Mouse (Mus musculus) retina, postnatal 7 days (tissue): ENCODE data around the gene Nr4a1.
A peak's percentile ranks its signal among the peaks of the same experiment; 100 is the strongest.

Source experiments
- DNase-seq: peaks from one replicate; pipeline ENCODE4 v3.0.0-alpha.2; 2012; ENCODE audit warnings: low read depth, low spot score

Gene Nr4a1

DNA sequence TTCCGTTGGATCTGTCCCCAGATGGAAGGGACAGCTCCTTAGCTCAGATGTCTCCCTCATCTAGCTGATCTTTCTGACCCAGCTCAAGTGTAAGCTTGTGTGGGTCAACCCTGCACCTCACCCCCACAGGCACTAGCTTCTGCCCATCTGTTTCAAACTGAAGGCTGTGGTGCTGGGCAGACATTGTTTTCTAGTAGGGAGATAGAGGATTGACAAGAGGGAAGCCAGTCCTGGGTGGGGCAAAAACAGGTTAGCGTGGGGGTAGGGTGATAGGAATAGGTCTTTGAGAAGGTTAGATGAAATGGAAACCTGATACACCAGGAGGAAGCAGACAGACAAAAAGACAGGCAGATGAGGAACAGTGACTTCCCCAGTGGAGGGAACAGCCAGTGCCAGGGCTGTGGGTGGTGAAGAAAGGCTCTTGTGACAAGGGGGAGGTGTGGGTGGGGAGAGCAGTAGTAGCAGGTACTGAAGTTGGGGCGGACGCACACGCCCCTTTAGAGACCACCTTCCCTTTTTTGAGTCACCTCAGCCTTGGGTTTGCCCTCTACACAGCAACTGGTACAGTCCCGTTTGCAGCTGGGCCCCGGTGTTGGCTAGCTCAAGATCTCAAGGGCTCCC, 1.9 kb downstream of the Nr4a1 start:
- no peak for DNase-seq

GRCm38 (mm10) chr15:101256463-101257206, 2.6 kb downstream of the Nr4a1 start:
- DNase-seq: no peak

DNA sequence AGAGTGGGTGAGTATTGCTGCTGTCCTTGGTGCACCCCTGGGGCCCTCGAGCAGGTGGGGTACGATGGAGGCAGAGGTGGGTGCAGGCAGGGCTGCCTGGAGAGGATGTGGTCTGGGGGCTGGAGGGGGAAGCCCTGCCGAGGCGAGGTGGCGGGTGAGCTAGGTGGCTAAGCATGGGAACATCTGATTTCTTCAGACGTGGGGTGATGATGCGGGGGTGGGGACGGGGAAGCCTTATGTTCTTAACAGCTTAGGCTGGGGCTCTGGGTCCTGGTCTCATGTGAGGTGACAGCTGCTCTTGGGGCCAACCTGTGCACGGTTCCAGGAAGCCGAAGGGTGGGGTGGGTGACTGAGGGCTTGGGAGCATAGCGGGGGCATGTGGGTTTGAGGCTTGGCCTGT, 4.4 kb downstream of the Nr4a1 start:
- DNase-seq: peak; percentile 54

DNA sequence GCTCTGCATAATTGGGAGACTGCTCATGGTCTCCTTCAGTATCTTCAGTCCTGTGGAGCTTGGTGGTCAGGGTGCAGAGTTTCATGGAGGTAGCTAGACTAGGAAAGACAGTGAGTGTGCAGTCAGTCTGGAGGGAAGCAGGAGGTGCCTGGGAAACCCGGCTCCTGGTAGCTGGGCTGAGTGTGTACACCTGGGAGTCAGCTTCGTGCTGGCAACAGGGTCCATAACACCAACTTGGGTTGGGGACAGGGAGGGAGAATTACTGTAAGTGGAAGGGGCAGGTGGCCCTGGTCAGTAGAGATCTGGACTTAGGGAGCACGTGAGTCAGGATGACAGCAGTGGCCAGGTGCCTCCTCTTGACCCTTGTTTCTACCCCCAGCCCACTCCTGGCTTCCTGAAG, 5.9 kb downstream of the Nr4a1 start:
- no peak for DNase-seq

GRCm38 (mm10) chr15:101260387-101260786, 6.3 kb downstream of the Nr4a1 start:
- DNase-seq: no peak

DNA sequence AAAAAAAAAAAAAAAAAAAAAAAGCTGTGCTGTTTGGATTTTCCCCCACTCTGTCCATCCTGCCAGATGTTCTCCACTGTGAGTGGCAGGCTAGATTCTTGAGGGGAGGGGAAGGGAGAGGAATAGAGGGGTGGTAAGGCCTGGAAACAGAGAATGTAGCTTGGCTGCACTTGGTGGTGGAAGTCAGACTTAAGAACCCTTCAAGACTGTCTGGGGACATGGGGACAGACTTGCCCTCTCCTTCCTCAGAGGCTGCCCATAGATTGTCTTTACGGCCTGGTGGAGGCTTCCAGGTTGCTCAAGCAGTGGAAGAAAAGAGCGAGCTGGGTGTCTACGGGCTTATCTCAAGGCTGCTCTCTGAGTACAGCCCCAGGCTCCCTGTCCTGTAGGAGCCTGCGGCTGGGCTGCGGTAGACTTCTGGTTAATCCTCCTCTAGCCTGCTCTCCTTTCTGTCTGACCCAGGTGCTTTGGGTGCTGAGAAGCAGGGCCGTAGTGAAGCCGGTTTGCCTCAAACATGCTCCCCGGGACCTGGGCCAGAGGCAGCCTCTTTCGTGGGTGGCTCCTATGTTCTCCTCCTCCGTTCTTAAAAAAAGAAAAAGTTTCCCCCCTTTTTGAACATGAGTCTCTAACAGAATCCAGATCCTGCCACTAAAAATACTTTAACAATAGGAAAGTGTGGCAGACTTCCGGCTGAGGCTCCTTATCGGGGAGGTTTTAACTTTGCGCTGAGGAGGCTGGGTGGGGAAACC, 7.0 kb downstream of the Nr4a1 start:
- no peak for DNase-seq

GRCm38 (mm10) chr15:101262502-101262901, 8.4 kb downstream of the Nr4a1 start:
- DNase-seq: no peak

GRCm38 (mm10) chr15:101266132-101266963, 12.3 kb downstream of the Nr4a1 start:
- peak; percentile 83 for DNase-seq

DNA sequence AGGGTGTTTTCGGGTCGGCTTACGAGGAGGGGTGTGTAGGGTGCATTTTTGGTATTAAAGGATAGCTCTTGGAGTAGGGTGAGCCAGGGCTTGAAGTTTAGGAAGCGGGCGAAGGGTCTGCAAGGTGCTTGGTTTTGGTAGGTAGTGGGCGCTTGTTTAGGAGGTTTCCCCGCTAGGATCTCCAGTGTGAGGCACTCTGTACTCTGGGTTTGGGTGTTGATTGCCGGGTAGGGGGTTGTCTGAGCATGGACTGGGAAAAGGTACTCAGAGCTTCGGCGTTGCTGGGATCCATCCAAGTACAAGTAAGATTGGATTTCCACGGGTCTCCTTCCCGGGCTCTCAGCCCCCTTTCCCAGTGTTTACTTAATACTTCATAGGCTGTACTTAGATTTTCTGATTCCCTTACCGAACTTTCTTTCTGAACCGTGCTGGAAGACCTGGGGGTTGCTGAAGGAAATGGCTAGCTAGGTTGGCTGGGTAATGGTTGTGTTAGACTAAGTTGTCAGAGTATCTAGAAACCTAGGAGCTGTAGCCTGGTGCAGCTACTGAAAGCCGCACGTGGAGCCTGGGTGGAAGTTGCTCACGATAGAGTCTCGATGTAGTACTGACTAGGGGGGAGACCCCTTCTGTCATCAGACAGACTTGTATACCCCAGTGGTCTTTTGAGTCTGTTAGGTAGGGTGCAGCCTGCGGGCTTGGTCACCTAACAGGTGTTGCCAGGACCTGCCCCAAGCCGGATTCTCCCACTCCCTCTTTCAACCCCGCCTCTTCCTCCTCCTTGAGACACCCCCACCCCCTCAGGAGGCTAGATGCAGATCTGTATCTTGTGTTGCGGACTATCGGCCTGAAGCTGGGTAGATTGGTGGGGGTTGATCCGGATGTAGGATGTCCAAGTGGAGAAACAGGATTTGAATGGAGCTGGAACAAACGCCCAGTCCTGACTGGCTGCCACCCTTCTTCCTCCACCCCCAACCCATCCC, 13.3 kb downstream of the Nr4a1 start:
- no peak for DNase-seq

DNA sequence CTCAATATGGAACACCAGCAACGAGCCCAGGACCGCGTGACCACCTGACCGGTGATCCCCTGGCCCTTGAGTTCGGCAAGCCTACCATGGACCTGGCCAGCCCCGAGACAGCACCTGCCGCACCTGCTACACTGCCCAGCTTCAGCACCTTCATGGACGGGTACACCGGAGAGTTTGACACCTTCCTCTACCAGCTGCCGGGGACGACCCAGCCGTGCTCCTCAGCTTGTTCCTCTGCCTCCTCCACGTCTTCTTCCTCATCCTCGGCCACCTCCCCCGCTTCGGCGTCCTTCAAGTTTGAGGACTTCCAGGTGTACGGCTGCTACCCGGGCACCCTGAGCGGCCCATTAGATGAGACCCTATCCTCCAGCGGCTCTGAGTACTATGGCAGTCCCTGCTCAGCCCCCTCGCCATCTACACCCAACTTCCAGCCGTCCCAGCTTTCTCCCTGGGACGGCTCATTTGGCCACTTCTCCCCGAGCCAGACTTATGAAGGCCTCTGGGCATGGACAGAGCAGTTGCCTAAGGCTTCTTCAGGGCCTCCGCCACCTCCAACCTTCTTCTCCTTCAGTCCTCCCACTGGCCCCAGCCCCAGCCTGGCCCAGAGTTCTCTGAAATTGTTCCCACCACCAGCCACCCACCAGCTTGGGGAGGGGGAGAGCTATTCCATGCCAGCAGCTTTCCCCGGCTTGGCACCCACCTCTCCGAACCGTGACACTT, 16.2 kb downstream of the Nr4a1 start:
- no peak for DNase-seq

DNA sequence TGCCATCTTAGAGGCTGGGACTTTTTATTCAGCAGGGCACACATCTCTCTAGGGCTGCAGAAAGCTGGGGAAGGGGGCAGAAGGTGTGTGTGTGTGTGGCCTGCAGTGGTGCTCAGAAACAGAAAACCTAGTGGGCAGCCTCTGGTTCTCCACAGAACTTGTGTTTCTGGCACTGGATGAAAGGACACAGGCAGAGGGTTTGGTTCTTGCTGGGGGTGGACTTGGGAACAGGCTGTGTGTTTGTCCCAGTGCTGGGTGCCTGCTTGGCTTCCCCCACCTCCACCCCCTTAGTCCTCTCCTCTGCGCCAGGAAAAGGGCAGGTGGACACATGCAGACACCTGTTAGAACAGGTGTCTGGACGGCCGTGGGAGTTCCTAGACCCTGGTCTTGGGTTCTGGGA, 17.0 kb downstream of the Nr4a1 start:
- no peak for DNase-seq

GRCm38 (mm10) chr15:101271513-101271912, 17.4 kb downstream of the Nr4a1 start:
- no peak for DNase-seq

- DNase-seq: no peak
Measured at GRCm38 (mm10) chr15:101274380-101274779, 20.3 kb downstream of the Nr4a1 start.

DNA sequence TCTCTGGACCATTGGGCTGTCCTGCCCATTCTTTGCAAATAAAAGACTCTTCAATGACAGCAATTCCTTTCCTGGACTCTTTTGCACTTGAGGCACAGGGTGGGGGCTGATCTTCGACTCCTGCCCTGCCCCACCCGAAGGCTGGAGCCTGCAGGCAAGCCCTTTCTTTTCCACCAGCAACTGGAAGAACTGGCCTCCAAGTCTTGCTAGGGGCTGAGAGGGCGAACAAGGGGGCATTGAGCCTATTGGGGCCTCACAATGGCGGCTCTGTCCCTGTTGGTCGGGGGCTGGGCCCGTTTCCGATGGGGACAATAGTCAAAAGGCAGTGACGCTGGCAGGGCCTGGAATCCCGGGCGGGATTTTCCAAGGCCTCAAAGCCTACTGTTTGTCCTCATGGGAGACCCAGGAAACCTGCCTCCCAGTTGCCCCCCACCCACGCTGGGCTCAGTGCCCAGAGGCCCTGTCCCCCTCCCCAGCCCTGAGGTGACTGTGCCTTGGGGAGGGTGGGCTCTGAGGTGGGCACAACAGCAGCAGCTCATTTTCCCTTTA, 23.4 kb downstream of the Nr4a1 start:
- DNase-seq: no peak

DNA sequence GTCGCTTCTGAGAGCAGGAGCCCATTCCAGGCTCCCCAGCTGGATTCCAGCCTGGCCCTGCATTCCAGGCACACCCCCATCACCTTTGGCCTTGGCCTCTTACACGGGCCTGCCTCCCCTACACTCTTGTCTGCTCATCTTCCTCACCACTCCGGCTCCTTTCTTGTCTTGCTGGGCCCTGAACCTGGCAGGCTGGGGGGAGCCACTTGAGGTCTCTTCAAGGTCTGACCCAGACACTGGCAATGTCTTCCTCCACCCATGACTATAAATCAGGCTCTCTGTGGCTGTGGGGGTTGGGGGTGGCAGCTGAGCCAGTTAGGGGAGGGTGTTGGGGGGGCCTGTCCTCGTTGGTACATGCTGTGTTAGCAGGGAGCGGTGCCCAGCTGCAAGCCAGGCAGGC, 24.5 kb downstream of the Nr4a1 start:
- DNase-seq: no peak

DNA sequence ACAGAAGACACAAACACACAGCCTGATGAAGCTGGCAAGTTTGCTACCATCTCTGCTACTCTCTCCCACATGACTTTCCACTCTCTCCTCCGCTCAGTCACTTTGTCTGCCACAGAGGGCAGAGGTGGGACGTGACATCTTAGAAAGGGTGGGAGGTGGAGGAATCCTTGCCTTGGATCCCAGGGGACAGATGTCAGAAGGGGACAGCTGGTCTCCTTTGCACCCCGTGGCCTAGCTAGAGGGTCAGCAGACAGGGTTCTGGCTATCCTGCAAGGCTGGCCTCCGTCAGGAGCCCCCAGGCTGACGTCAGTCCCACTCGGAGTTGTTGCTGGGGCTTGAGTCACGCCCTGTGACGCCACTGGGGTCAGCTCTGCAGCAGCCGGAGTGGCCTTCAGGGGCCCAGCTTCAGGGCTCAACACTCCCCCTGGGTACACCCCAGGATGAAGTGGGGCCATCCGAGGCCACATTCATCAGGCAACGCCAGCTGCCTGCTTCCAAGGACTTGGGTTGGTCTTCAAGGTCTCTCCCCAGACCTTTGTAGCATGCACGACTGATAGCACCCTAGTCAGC, 25.4 kb downstream of the Nr4a1 start:
- DNase-seq: no peak

DNA sequence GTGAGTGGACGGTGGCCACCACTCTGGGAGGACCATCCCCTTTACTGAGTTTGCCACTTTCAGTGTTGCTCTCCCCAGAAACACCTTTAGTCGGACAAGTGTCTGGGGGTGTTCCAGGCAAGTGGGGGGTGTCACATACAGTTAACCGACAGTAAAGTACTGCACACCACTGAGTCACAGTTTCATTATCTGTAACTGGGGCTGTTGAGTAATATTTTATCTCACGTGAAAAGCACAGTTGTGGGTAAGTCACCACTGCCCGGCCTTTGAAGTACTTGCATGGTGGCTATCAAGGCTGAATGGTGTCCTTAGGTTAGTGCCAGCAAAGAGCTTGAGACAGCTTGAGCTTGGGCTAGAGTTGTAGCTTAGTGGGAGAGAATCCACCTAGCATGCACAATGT, 28.4 kb downstream of the Nr4a1 start:
- no peak for DNase-seq

- DNase-seq: peak; percentile 67
Measured at GRCm38 (mm10) chr15:101283183-101283910, 29.3 kb downstream of the Nr4a1 start.
